ENCODE assay signal across 17 mouse cellular contexts in the genomic region with DNA sequence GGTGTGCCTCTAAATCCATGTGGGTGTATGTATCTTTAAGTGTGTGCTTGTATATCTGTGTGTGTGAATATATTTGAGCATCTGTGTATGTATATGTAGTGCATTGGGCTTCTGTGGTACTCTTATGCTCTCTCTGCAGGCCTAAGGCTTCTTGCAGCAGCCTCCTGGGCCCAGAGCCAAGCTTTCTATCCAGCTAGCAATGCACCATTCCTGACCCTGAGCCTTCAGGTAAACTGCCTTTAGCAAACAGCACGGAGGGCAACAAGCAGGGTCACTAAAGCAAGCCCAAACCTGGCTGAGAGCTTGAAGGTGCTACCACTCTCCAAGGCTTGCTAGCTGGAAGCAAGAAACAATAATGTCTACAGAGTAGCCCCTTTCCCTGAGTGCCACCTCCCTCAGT. TPM values are rescaled to one million over a fixed set of nuclear protein-coding genes. Genes with fewer than 3 reads are reported as not detected.
DNase-seq lines count a peak whose midpoint lies in the region; ATAC-seq lines count a peak whose summit lies in the region.
"Had no signal": no experiment of that assay in that cellular context is flagged by ENCODE, and none has a peak within 500 bp of the region (broad histone marks: within the 10 kb centered on the region; RNA-seq: fewer than 3 reads in every experiment).

No protein-coding gene starts in this region.

- no peak overlapping the region for H3K9ac ChIP-seq in intestine, embryonic 16.5 days (ENCODE audit: low read depth, low read length)
- no peak overlapping the region for H3K9ac ChIP-seq in intestine, embryonic 15.5 days
- H3K9ac ChIP-seq in neural tube, embryonic 13.5 days, result no peak overlapping the region
- no peak overlapping the region for H3K9ac ChIP-seq in neural tube, embryonic 15.5 days (replicated peaks)
- no peak overlapping the region for H3K9ac ChIP-seq in stomach, embryonic 15.5 days
- H3K9ac ChIP-seq: forebrain, postnatal 0 days had no signal

- H3K4me2 ChIP-seq in intestine, embryonic 16.5 days (ENCODE audit: low read depth, low read length), result no peak overlapping the region
- H3K4me2 ChIP-seq in intestine, embryonic 15.5 days (replicated peaks), result no peak overlapping the region
- H3K4me2 ChIP-seq in neural tube, embryonic 13.5 days, result no peak overlapping the region
- H3K4me2 ChIP-seq in neural tube, embryonic 15.5 days, result no peak overlapping the region
- no peak overlapping the region for H3K4me2 ChIP-seq in stomach, embryonic 15.5 days
- H3K4me2 ChIP-seq: heart, embryonic 11.5 days had no signal

- 52% methylated on average over 1 of the region's 1 CpGs for WGBS in intestine, embryonic 16.5 days
- 33% methylated on average over 1 of the region's 1 CpGs for WGBS in intestine, embryonic 15.5 days
- 77% methylated on average over 1 of the region's 1 CpGs for WGBS in neural tube, embryonic 13.5 days
- WGBS in neural tube, embryonic 15.5 days, result 80% methylated on average over 1 of the region's 1 CpGs
- WGBS in stomach, embryonic 15.5 days, result 33% methylated on average over 1 of the region's 1 CpGs

- H3K4me1 ChIP-seq in intestine, embryonic 16.5 days (ENCODE audit: control insufficient read depth, insufficient read depth, low read length), result peaks cover 22% of the 10 kb centered on the region
- peaks cover 23% of the 10 kb centered on the region for H3K4me1 ChIP-seq in intestine, embryonic 15.5 days (replicated peaks)
- H3K4me1 ChIP-seq in neural tube, embryonic 13.5 days (replicated peaks), result peaks cover 34% of the 10 kb centered on the region
- H3K4me1 ChIP-seq in neural tube, embryonic 15.5 days, result peaks cover 14% of the 10 kb centered on the region
- H3K4me1 ChIP-seq in stomach, embryonic 15.5 days, result peaks cover 23% of the 10 kb centered on the region

- ATAC-seq in intestine, embryonic 16.5 days, result no peak
- ATAC-seq in intestine, embryonic 15.5 days, result no peak
- ATAC-seq in neural tube, embryonic 13.5 days (ENCODE audit: low read depth), result no peak
- ATAC-seq in neural tube, embryonic 15.5 days (ENCODE audit: low FRiP score), result no peak
- ATAC-seq in stomach, embryonic 15.5 days (ENCODE audit: insufficient read depth, low FRiP score, low read depth), result no peak
- no peak for ATAC-seq in megakaryocyte-erythroid progenitor cell, adult 5-6 weeks (replicated peaks; ENCODE audit: low FRiP score, low TSS enrichment, poor library complexity, severe bottlenecking)

- no peaks in the 10 kb centered on the region for H3K36me3 ChIP-seq in intestine, embryonic 16.5 days (ENCODE audit: control insufficient read depth, insufficient read depth, low read length)
- H3K36me3 ChIP-seq in intestine, embryonic 15.5 days, result no peaks in the 10 kb centered on the region
- H3K36me3 ChIP-seq in neural tube, embryonic 13.5 days, result no peaks in the 10 kb centered on the region
- no peaks in the 10 kb centered on the region for H3K36me3 ChIP-seq in neural tube, embryonic 15.5 days
- H3K36me3 ChIP-seq in stomach, embryonic 15.5 days, result no peaks in the 10 kb centered on the region

- no peaks in the 10 kb centered on the region for H3K27me3 ChIP-seq in intestine, embryonic 16.5 days (replicated peaks; ENCODE audit: control insufficient read depth, insufficient read depth, low read length)
- H3K27me3 ChIP-seq in intestine, embryonic 15.5 days (replicated peaks), result no peaks in the 10 kb centered on the region
- no peaks in the 10 kb centered on the region for H3K27me3 ChIP-seq in neural tube, embryonic 13.5 days
- H3K27me3 ChIP-seq in neural tube, embryonic 15.5 days (replicated peaks), result no peaks in the 10 kb centered on the region
- no peaks in the 10 kb centered on the region for H3K27me3 ChIP-seq in stomach, embryonic 15.5 days (replicated peaks)

- H3K9me3 ChIP-seq in intestine, embryonic 16.5 days (ENCODE audit: control insufficient read depth, low read length), result no peaks in the 10 kb centered on the region
- H3K9me3 ChIP-seq in intestine, embryonic 15.5 days, result no peaks in the 10 kb centered on the region
- H3K9me3 ChIP-seq in neural tube, embryonic 13.5 days, result no peaks in the 10 kb centered on the region
- no peaks in the 10 kb centered on the region for H3K9me3 ChIP-seq in neural tube, embryonic 15.5 days (replicated peaks)
- no peaks in the 10 kb centered on the region for H3K9me3 ChIP-seq in stomach, embryonic 15.5 days

- H3K27ac ChIP-seq in intestine, embryonic 16.5 days (ENCODE audit: low read length), result peak overlapping the region; percentile 24; the same call in 1 of the 2 replicates
- no peak overlapping the region for H3K27ac ChIP-seq in intestine, embryonic 15.5 days
- H3K27ac ChIP-seq in neural tube, embryonic 13.5 days (replicated peaks), result 0 out of 2 replicates have a peak overlapping the region, but pooled peaks have one; percentile 13
- H3K27ac ChIP-seq in neural tube, embryonic 15.5 days (replicated peaks), result no peak overlapping the region
- H3K27ac ChIP-seq in stomach, embryonic 15.5 days, result peak overlapping the region; percentile 23; the same call in 1 of the 2 replicates

- DNase-seq in cerebellum, postnatal 14 days, result peak; percentile 41 to 54
- DNase-seq in cerebellum, adult 11 months, result no peak
- DNase-seq: adrenal gland, postnatal 25 days; cerebellum, adult 18-20 months; forebrain, postnatal 0 days; heart, postnatal 4 days; kidney, adult 9 months; kidney, postnatal 36 days; lung, adult 2 months; thymus, postnatal 4 days had no signal

- no peak overlapping the region for H3K4me3 ChIP-seq in intestine, embryonic 16.5 days (ENCODE audit: low read length)
- no peak overlapping the region for H3K4me3 ChIP-seq in intestine, embryonic 15.5 days (replicated peaks)
- H3K4me3 ChIP-seq in neural tube, embryonic 13.5 days, result no peak overlapping the region
- H3K4me3 ChIP-seq in neural tube, embryonic 15.5 days (replicated peaks), result no peak overlapping the region
- no peak overlapping the region for H3K4me3 ChIP-seq in stomach, embryonic 15.5 days (replicated peaks)

RNA-seq across cellular contexts. Expression of a gene that starts 31.8 kb away (rescaled TPM):
- 24.3 and 26.1 TPM in 2 replicates for polyA plus RNA-seq in intestine, embryonic 16.5 days (2015; fragmentation: Nextera tagmentation; extraction: Ambion mirVana)
- polyA plus RNA-seq in intestine, embryonic 15.5 days (2015; fragmentation: Nextera tagmentation; extraction: Ambion mirVana), result 20.3 and 21.4 TPM in 2 replicates
- polyA plus RNA-seq in neural tube, embryonic 13.5 days (2015; fragmentation: Nextera tagmentation; extraction: Ambion mirVana), result 5.5 and 6.6 TPM in 2 replicates
- polyA plus RNA-seq in neural tube, embryonic 15.5 days (2015; fragmentation: Nextera tagmentation; extraction: Ambion mirVana), result 5.8 and 8.4 TPM in 2 replicates
- polyA plus RNA-seq in stomach, embryonic 15.5 days (2015; fragmentation: Nextera tagmentation; extraction: Ambion mirVana), result 17.1 and 18.5 TPM in 2 replicates
- total RNA-seq in megakaryocyte-erythroid progenitor cell, adult 5-6 weeks (2014; fragmentation: Nextera tagmentation), result 1.4 and 2.4 TPM in 2 replicates
- total RNA-seq in megakaryocyte-erythroid progenitor cell, adult 5-6 weeks (2017), result 1.1 and 2.1 TPM in 2 replicates

Comparison
In these comparisons a context has a peak if more than half of its experiments do, and no peak if none do; other contexts are left out.
1. H3K27ac ChIP-seq: peak in intestine, embryonic 16.5 days (single experiment), neural tube, embryonic 13.5 days (single experiment) and stomach, embryonic 15.5 days (single experiment); none in intestine, embryonic 15.5 days (single experiment) and neural tube, embryonic 15.5 days (single experiment).